Mouse (Mus musculus) ES-E14 (cell line): ENCODE measurements around the gene Fntb.

Source experiments
- CHD2 ChIP-seq: IDR thresholded peaks from 2 replicates; pipeline ENCODE4 v1.6.1; 2014; ENCODE audit warnings: mild to moderate bottlenecking, low read depth, low read length, inconsistent platforms
- MAFK ChIP-seq: IDR thresholded peaks from 2 replicates; pipeline ENCODE4 v1.6.1; 2014; ENCODE audit warnings: mild to moderate bottlenecking, low read depth, low read length, inconsistent platforms; ENCODE audit not compliant: insufficient read depth
- ZNF384 ChIP-seq: IDR thresholded peaks from 2 replicates; pipeline ENCODE4 v1.6.1; 2012; ENCODE audit warnings: low read depth, low read length, inconsistent platforms

DNA sequence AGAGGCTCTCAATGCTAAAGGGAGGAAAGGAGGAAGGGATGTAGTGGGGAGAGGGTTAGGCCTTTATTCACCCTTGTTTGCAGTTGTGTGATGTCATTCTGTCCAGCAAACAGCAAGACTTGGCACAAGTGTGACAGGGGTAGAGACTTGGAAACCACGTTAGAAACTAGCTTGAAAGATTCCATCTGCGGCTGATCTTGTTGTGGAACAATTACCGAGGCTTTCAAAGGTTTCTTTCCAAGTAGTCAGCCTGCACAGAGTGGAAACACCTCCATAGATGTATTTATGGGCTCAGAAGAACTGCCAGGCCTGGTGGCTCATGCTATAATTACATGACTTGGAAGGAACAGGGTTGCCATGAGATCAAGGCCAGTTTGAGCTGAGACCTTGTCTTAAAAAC is 43.4 kb upstream of the Fntb start:
- no peak for TF ChIP-seq CHD2
- no peak for TF ChIP-seq MAFK
- TF ChIP-seq ZNF384, result no peak
